Mouse (Mus musculus): ENCODE results near the gene Alpl.

DNA sequence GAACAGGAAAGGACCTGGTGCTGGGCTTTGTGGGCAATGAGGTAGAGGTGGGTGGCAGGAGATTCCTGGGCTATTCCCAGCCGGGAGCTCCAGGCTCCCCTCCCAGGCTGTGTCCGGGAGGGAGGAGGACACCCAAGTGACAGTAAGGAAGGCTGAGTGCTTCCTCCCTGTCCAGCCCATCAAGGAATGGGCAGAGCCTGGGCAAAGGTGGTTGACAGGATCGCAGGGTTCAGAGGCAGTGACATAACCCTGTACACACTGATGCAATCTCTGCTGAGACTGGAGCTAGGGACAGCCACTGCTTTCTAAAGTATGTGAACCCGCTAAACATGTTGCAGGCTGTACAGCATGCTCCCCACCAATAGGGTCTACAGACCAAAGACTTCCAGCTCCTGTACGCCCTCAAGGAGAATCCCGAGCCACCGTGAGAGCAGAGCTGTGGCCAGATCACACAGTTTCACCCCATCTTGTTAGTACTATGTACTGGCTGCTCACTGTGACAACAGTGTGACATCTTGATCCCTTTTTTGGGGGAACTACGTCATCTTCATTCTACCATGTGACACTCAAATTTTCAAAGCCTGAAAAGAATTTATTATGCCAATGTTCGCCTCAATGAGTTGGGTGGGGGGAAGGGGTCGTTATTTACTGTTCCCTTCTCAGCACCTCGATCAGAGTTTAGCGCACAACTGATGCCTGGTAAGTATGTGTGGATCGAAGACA is 1.8 kb downstream of the Alpl start:
- TF ChIP-seq NELFE (IDR thresholded peaks at IDR 0.05; ENCODE audit: low read depth, low read length) (no peak), MEF2A (IDR thresholded peaks at IDR 0.05; ENCODE audit: borderline replicate concordance, low read depth, low read length) (peak; percentile 86), CTCF (conservative IDR thresholded peaks at IDR 0.05 in 1 of 2, IDR thresholded peaks at IDR 0.05 in 1 of 2; ENCODE audit: low read depth in 2 of 2, low read length in 2 of 2) (no peak), UBTF (IDR thresholded peaks at IDR 0.05; ENCODE audit: low read depth, low read length) (no peak), POLR2A (IDR thresholded peaks at IDR 0.05; ENCODE audit: low read depth, low read length) (no peak), MAFK (IDR thresholded peaks at IDR 0.05; ENCODE audit: insufficient replicate concordance, low read length) (no peak), TCF12 (IDR thresholded peaks at IDR 0.05; ENCODE audit: low read depth, low read length) (no peak)

All from CH12.LX (cell line).